Mouse (Mus musculus): Measurements from ENCODE around the gene Thrap3.
"Not testable (repeated sequence)": the region's sequence is repeated elsewhere in the genome, so short reads cannot be mapped to it uniquely, and the experiment has no call there.

GRCm38 (mm10) chr4:126170737-126171136 lies 31.8 kb downstream of the Thrap3 start:
- not testable (repeated sequence) for TF ChIP-seq POLR2A (IDR thresholded peaks at IDR 0.05; ENCODE audit: borderline replicate concordance, extremely low read depth, insufficient read depth, insufficient read length, poor library complexity, severe bottlenecking); CTCF (IDR thresholded peaks at IDR 0.05; ENCODE audit: borderline replicate concordance, extremely low read depth, insufficient read depth, insufficient read length)
